Mouse (Mus musculus) heart, postnatal 0 days (tissue): ENCODE results near the gene 1700013G24Rik. TPM values are rescaled to one million over a fixed set of nuclear protein-coding genes. Genes with fewer than 3 reads are reported as not detected.

Experiments
- ATAC-seq: fragments of 200-750 bp; cut with Nextera tagmentation; 2 replicates; pipeline ENCODE4 v1.8.0; 2017; ENCODE audit warnings: low read depth, moderate number of reproducible peaks, moderate library complexity; ENCODE audit not compliant: insufficient read depth
- DNase-seq: peaks from one replicate; pipeline ENCODE4 v3.0.0-alpha.2; 2016; ENCODE audit warnings: low spot score
- H3K27ac ChIP-seq: fragments of 300-500 bp; sonication (generic); 2 replicates; pipeline ENCODE4 v1.5.1; 2014; ENCODE audit warnings: low read depth, mild to moderate bottlenecking
- H3K27me3 ChIP-seq: fragments of 300-500 bp; sonication (generic); 2 replicates; pipeline ENCODE4 v1.6.1; 2014; ENCODE audit warnings: low read length, mixed read lengths; ENCODE audit not compliant: control insufficient read depth, insufficient read depth
- H3K36me3 ChIP-seq: fragments of 300-500 bp; sonication (generic); replicated peaks from 2 replicates; pipeline ENCODE4 v1.6.1; 2014; ENCODE audit warnings: low read length, mixed read lengths; ENCODE audit not compliant: control insufficient read depth, insufficient read depth
- H3K4me1 ChIP-seq: fragments of 300-500 bp; sonication (generic); 2 replicates; pipeline ENCODE4 v1.6.1; 2014; ENCODE audit warnings: antibody characterized with exemption; ENCODE audit not compliant: control insufficient read depth, insufficient read depth
- H3K4me2 ChIP-seq: fragments of 300-500 bp; sonication (generic); 2 replicates; pipeline ENCODE4 v1.6.1; 2014; ENCODE audit warnings: low read depth, mild to moderate bottlenecking, low read length, moderate library complexity
- H3K4me3 ChIP-seq: fragments of 300-500 bp; sonication (generic); 2 replicates; pipeline ENCODE4 v1.5.1; 2014; ENCODE audit warnings: low read depth, low read length
- H3K9ac ChIP-seq: fragments of 300-500 bp; sonication (generic); replicated peaks from 2 replicates; pipeline ENCODE4 v1.6.1; 2014; ENCODE audit warnings: low read depth, low read length, mixed read lengths
- H3K9me3 ChIP-seq: fragments of 300-500 bp; sonication (generic); replicated peaks from 2 replicates; pipeline ENCODE4 v1.6.1; 2016; ENCODE audit warnings: low read length; ENCODE audit not compliant: control insufficient read depth
- CTCF ChIP-seq: IDR thresholded peaks from 2 replicates; pipeline ENCODE4 v1.5.1; 2016; ENCODE audit warnings: antibody characterized with exemption, control low read depth, low read depth
- EP300 ChIP-seq: IDR thresholded peaks from 2 replicates; pipeline ENCODE4 v1.6.1; 2016; ENCODE audit warnings: antibody characterized with exemption, low read depth
- WGBS: fragments of 180-500 bp; shearing (Covaris S2); extraction: QIAGEN DNeasy Blood & Tissue Kit; methylation state at CpG from one replicate; pipeline ENCODE4 v1.1.7; 2014; 5-methylcytosine and 5-hydroxymethylcytosine counted together
- polyA plus RNA-seq: library from polyadenylated mRNA; unstranded; fragments of >200 nt; fragmentation: Nextera tagmentation; extraction: Ambion mirVana; gene quantifications from 2 replicates; pipeline ENCODE4 v1.2.1, GENCODE M21; 2015
- total RNA-seq: library from RNA; depleted of rRNA; stranded (reverse); fragments of >200 nt; gene quantifications from 2 replicates; pipeline ENCODE4 v1.2.3, GENCODE M21; 2014; ENCODE audit warnings: low replicate concordance

The 1700013G24Rik gene
- total and polyA plus RNA-seq, 2 experiments from 2014 or later: not detected

GRCm38 (mm10) chr4:137473701-137474388 is 20.8 kb downstream of the 1700013G24Rik start:
- Histone ChIP-seq H3K4me2 (peak overlapping the region; percentile 88), H3K9me3 (no peaks in the 10 kb centered on the region), H3K9ac (peak overlapping the region; percentile 42; the same call in 1 of the 2 replicates), H3K4me1 (peaks cover 83% of the 10 kb centered on the region), H3K27me3 (no peaks in the 10 kb centered on the region), H3K36me3 (no peaks in the 10 kb centered on the region), H3K4me3 (peak overlapping the region; percentile 17), H3K27ac (peak overlapping the region; percentile 91)
- no peak for TF ChIP-seq CTCF
- DNase-seq (no peak), ATAC-seq (no peak)
- 17% methylated on average over 18 of the region's 18 CpGs for WGBS

GRCm38 (mm10) chr4:137474694-137475093 is 21.6 kb downstream of the 1700013G24Rik start:
- Histone ChIP-seq H3K36me3 (no peaks in the 10 kb centered on the region), H3K4me3 (no peak overlapping the region), H3K9ac (no peak overlapping the region), H3K27me3 (no peaks in the 10 kb centered on the region), H3K4me1 (peaks cover 89% of the 10 kb centered on the region), H3K27ac (peak overlapping the region; percentile 91), H3K9me3 (no peaks in the 10 kb centered on the region), H3K4me2 (peak overlapping the region; percentile 88; the same call in 1 of the 2 replicates)
- 65% methylated on average over 7 of the region's 7 CpGs for WGBS
- TF ChIP-seq CTCF: no peak
- TF ChIP-seq EP300: no peak
- ATAC-seq (no peak), DNase-seq (no peak)

GRCm38 (mm10) chr4:137475271-137476050 is 22.4 kb downstream of the 1700013G24Rik start:
- 56% methylated on average over 13 of the region's 13 CpGs for WGBS
- peak overlapping the region; percentile 40; the same call in 1 of the 2 replicates for H3K9ac ChIP-seq
- no peak overlapping the region for H3K4me3 ChIP-seq
- H3K27ac ChIP-seq: peak overlapping the region; percentile 91
- H3K4me2 ChIP-seq: peak overlapping the region; percentile 30
- H3K27me3 ChIP-seq: no peaks in the 10 kb centered on the region
- DNase-seq: no peak
- H3K4me1 ChIP-seq: peaks cover 89% of the 10 kb centered on the region
- TF ChIP-seq CTCF (no peak), EP300 (peak; percentile 2; the same call in 1 of the 2 replicates)
- ATAC-seq: no peak
- no peaks in the 10 kb centered on the region for H3K9me3 ChIP-seq
- H3K36me3 ChIP-seq: no peaks in the 10 kb centered on the region

- Histone ChIP-seq H3K27ac (peak overlapping the region; percentile 91), H3K9ac (peak overlapping the region; percentile 40), H3K27me3 (no peaks in the 10 kb centered on the region), H3K4me3 (peak overlapping the region; percentile 23), H3K9me3 (no peaks in the 10 kb centered on the region), H3K4me2 (peak overlapping the region; percentile 60), H3K4me1 (peaks cover 89% of the 10 kb centered on the region), H3K36me3 (no peaks in the 10 kb centered on the region)
- DNase-seq (peak; percentile 74), ATAC-seq (peak; percentile 62)
- 0 out of 2 replicates have a peak, but pooled peaks have one; percentile 57 for TF ChIP-seq EP300
- no peak for TF ChIP-seq CTCF
- WGBS: 15% methylated on average over 10 of the region's 10 CpGs
Observed at GRCm38 (mm10) chr4:137476065-137476760, 23.1 kb downstream of the 1700013G24Rik start.

GRCm38 (mm10) chr4:137476761-137477237 is 23.7 kb downstream of the 1700013G24Rik start:
- H3K4me2 ChIP-seq: peak overlapping the region; percentile 60
- under 1% methylated on average over 15 of the region's 17 CpGs for WGBS
- H3K27me3 ChIP-seq: no peaks in the 10 kb centered on the region
- DNase-seq (no peak), ATAC-seq (peak; percentile 29; the same call in 1 of the 2 replicates)
- peak overlapping the region; percentile 91 for H3K27ac ChIP-seq
- peak overlapping the region; percentile 40; the same call in 1 of the 2 replicates for H3K9ac ChIP-seq
- TF ChIP-seq CTCF (no peak), EP300 (no peak)
- no peaks in the 10 kb centered on the region for H3K9me3 ChIP-seq
- H3K36me3 ChIP-seq: no peaks in the 10 kb centered on the region
- H3K4me1 ChIP-seq: peaks cover 89% of the 10 kb centered on the region
- H3K4me3 ChIP-seq: peak overlapping the region; percentile 23
